Mouse (Mus musculus) hindbrain, embryonic 16.5 days (tissue): ENCODE measurements around the gene Qser1. TPM values are rescaled to one million over a fixed set of nuclear protein-coding genes. Genes with fewer than 3 reads are reported as not detected.

Source experiments
- ATAC-seq: fragments of 200-750 bp; cut with Nextera tagmentation; 2 replicates; pipeline ENCODE4 v1.8.0; 2017; ENCODE audit warnings: moderate TSS enrichment, moderate library complexity
- H3K27ac ChIP-seq: fragments of 300-500 bp; sonication (generic); 2 replicates; pipeline ENCODE4 v1.5.1; 2014; ENCODE audit warnings: low read depth, mild to moderate bottlenecking, control low read depth, low read length, moderate library complexity
- H3K27me3 ChIP-seq: fragments of 300-500 bp; sonication (generic); replicated peaks from 2 replicates; pipeline ENCODE4 v1.6.1; 2014; ENCODE audit warnings: low read length; ENCODE audit not compliant: control insufficient read depth, insufficient read depth
- H3K36me3 ChIP-seq: fragments of 300-500 bp; sonication (generic); 2 replicates; pipeline ENCODE4 v1.6.1; 2014; ENCODE audit warnings: mild to moderate bottlenecking, low read length, moderate library complexity, mixed read lengths; ENCODE audit not compliant: control insufficient read depth, insufficient read depth
- H3K4me1 ChIP-seq: fragments of 300-500 bp; sonication (generic); 2 replicates; pipeline ENCODE4 v1.6.1; 2014; ENCODE audit warnings: low read depth, low read length; ENCODE audit not compliant: control insufficient read depth, insufficient read depth
- H3K4me2 ChIP-seq: fragments of 300-500 bp; sonication (generic); 2 replicates; pipeline ENCODE4 v1.6.1; 2014; ENCODE audit warnings: mild to moderate bottlenecking, low read length, control low read depth, moderate library complexity
- H3K4me3 ChIP-seq: fragments of 300-500 bp; sonication (generic); 2 replicates; pipeline ENCODE4 v1.5.1; 2014; ENCODE audit warnings: mild to moderate bottlenecking, low read length, control low read depth, moderate library complexity
- H3K9ac ChIP-seq: fragments of 300-500 bp; sonication (generic); 2 replicates; pipeline ENCODE4 v1.6.1; 2014; ENCODE audit warnings: low read depth, mild to moderate bottlenecking, control low read depth, low read length, moderate library complexity
- H3K9me3 ChIP-seq: fragments of 300-500 bp; sonication (generic); 2 replicates; pipeline ENCODE4 v1.6.1; 2014; ENCODE audit warnings: mild to moderate bottlenecking, low read length, moderate library complexity; ENCODE audit not compliant: control insufficient read depth
- WGBS: fragments of 180-500 bp; shearing (Covaris S2); extraction: QIAGEN DNeasy Blood & Tissue Kit; methylation state at CpG from one replicate; pipeline ENCODE4 v1.1.7; 2014; 5-methylcytosine and 5-hydroxymethylcytosine counted together
- polyA plus RNA-seq: library from polyadenylated mRNA; unstranded; fragments of >200 nt; fragmentation: Nextera tagmentation; extraction: Ambion mirVana; gene quantifications from 2 replicates; pipeline ENCODE4 v1.2.1, GENCODE M21; 2015

Gene Qser1
- polyA plus RNA-seq, 1 experiment from 2014 or later, result 5.3 TPM

DNA sequence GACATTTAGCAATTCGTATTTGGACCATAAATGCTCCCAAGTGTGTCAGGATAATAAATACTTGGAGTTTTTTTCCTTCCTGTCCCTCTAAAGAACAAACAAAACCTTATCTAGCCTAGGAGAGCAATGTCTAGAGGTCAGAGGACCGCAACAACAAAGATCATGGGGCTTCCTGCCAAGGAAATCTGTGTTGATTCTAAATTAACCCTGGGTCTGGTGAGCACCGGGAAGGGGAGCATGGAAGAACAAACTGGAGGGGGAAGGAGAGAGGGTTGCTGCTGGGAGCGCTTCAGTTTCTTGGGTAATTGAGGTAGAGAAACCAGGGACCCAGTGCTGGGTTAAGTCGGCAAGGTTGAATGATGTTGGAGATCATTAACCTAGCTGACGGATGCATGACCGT, 73.4 kb downstream of the Qser1 start:
- Histone ChIP-seq H3K4me1 (peaks cover 10% of the 10 kb centered on the region), H3K9me3 (no peaks in the 10 kb centered on the region), H3K36me3 (no peaks in the 10 kb centered on the region), H3K4me3 (peak overlapping the region; percentile 56), H3K9ac (peak overlapping the region; percentile 63; the same call in 1 of the 2 replicates), H3K27me3 (no peaks in the 10 kb centered on the region), H3K27ac (no peak overlapping the region), H3K4me2 (peak overlapping the region; percentile 97)
- ATAC-seq, result no peak
- WGBS, result 14% methylated on average over 7 of the region's 7 CpGs

GRCm38 (mm10) chr2:104742741-104743064, 73.9 kb downstream of the Qser1 start, which contains the start of gene Depdc7:
TSS of gene Depdc7 (minus strand) at chr2:104742878.
- 0% methylated on average over 30 of the region's 31 CpGs for WGBS
- Histone ChIP-seq H3K9ac (peak within 1 kb of the TSS; percentile 63), H3K9me3 (no peaks in the 10 kb centered on the region), H3K4me2 (peak within 1 kb of the TSS; percentile 97), H3K27me3 (no peaks in the 10 kb centered on the region), H3K27ac (no peak within 1 kb of the TSS), H3K4me3 (peak within 1 kb of the TSS; percentile 56), H3K4me1 (peaks cover 10% of the 10 kb centered on the region), H3K36me3 (no peaks in the 10 kb centered on the region)
- ATAC-seq, result peak; percentile 91

GRCm38 (mm10) chr2:104741896-104742740, 74.4 kb downstream of the Qser1 start:
- Histone ChIP-seq H3K4me3 (peak overlapping the region; percentile 56), H3K4me2 (peak overlapping the region; percentile 97), H3K27me3 (no peaks in the 10 kb centered on the region), H3K27ac (no peak overlapping the region), H3K36me3 (no peaks in the 10 kb centered on the region), H3K4me1 (peaks cover 10% of the 10 kb centered on the region), H3K9me3 (no peaks in the 10 kb centered on the region), H3K9ac (peak overlapping the region; percentile 63)
- ATAC-seq, result no peak; the same call in 1 of the 2 replicates
- WGBS, result 5% methylated on average over 38 of the region's 46 CpGs

GRCm38 (mm10) chr2:104741015-104741758, 75.4 kb downstream of the Qser1 start:
- no peaks in the 10 kb centered on the region for H3K27me3 ChIP-seq
- no peak for ATAC-seq
- H3K4me2 ChIP-seq, result no peak overlapping the region
- H3K27ac ChIP-seq, result no peak overlapping the region
- no peaks in the 10 kb centered on the region for H3K9me3 ChIP-seq
- 37% methylated on average over 7 of the region's 7 CpGs for WGBS
- H3K4me3 ChIP-seq, result no peak overlapping the region
- peaks cover 10% of the 10 kb centered on the region for H3K4me1 ChIP-seq
- no peak overlapping the region for H3K9ac ChIP-seq
- H3K36me3 ChIP-seq, result no peaks in the 10 kb centered on the region

DNA sequence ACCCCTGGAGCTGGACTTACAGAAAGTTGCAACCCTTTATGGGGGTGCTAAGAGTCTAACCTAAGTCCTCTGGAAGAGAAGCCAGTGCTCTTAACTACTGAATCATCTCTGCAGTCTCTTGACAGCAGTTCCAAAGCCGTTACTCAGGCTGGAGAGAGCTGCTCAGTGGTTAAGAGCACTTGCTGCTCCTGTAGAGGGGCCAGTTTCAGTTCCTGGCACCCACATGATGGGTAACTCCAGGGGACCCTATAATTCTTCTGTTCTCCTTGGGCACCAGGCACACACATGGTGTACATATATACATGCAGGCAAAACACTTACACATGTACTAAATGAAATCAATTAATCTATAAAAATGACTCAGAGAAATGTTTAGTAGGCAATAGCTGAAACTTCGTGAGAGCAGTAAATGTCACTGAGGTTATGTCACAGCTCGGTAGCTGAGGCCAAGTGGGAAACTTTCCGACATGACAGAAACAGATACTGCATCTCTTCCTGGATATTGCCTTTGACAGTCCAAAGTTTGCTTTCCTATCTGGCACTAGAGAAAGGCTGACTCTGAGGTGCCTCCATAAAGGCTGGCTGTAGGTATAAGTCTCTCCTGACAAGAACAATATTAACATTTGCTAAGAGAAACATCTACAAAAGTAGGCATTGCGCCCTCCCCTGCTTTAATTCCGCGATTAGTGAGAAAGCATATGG, 76.2 kb downstream of the Qser1 start:
- Histone ChIP-seq H3K4me2 (no peak overlapping the region), H3K4me3 (no peak overlapping the region), H3K9me3 (no peaks in the 10 kb centered on the region), H3K4me1 (peaks cover 10% of the 10 kb centered on the region), H3K36me3 (no peaks in the 10 kb centered on the region), H3K27me3 (no peaks in the 10 kb centered on the region), H3K27ac (no peak overlapping the region), H3K9ac (no peak overlapping the region)
- 65% methylated on average over 7 of the region's 7 CpGs for WGBS
- ATAC-seq, result no peak

- WGBS, result 96% methylated on average over 2 of the region's 2 CpGs
- H3K36me3 ChIP-seq, result no peaks in the 10 kb centered on the region
- H3K4me1 ChIP-seq, result peaks cover 10% of the 10 kb centered on the region
- no peak overlapping the region for H3K9ac ChIP-seq
- H3K4me3 ChIP-seq, result no peak overlapping the region
- no peaks in the 10 kb centered on the region for H3K9me3 ChIP-seq
- no peaks in the 10 kb centered on the region for H3K27me3 ChIP-seq
- ATAC-seq, result no peak
- H3K27ac ChIP-seq, result no peak overlapping the region
- no peak overlapping the region for H3K4me2 ChIP-seq
Measured at GRCm38 (mm10) chr2:104739691-104740090, 76.9 kb downstream of the Qser1 start.

DNA sequence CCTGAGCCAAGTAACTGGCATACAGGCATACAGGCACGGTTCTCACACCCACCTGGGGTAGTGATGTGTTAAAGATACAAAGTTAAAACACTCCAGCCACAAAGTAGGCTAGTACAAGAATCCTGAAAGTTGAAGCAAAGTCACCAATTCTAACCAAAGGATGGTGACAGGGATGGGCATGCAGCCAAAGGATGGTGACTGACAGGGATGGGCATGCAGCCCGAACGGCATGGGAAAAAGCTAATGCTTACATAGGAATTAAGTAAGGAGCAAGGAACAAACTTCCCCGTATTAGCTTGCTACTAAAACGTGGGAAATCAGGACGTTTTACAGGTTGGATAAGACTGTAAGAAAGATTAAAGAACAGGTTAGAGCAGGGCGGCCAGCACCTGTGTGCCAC, 80.3 kb downstream of the Qser1 start:
- Histone ChIP-seq H3K4me1 (no peaks in the 10 kb centered on the region), H3K9me3 (no peaks in the 10 kb centered on the region), H3K27me3 (no peaks in the 10 kb centered on the region), H3K9ac (no peak overlapping the region), H3K4me2 (no peak overlapping the region), H3K36me3 (no peaks in the 10 kb centered on the region), H3K27ac (no peak overlapping the region), H3K4me3 (no peak overlapping the region)
- WGBS, result 72% methylated on average over 7 of the region's 7 CpGs
- ATAC-seq, result no peak

DNA sequence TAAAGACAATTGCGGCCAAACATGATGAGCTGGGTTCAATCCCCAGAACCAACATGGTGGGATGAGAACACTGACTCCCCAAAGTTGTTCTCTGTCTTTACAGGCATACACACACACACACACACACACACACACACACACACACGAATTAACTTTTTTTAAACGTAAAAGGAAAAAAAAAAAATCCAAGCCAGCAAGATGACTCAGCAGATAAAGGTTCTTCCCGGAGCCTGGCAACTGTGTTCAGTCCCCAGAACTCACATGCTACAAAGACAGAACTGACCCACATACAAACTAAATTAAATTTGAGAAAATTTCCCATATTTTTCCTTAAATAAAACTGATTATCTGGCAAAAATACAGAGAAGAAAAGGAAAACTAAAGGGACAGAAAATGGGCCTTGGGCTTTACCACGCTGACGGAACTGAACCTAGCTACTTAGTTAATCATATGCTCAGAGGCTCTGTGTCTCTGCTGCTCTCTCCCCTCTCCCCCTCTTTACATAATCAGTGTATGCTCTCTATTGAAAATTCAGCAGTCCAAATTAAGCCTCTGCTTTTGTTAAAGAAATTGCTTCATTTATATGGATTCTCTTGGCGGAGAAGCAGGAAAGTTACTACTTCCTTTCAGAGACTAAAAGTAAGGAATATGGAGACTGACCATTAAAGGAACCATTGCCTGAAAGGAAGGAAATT, 83.9 kb downstream of the Qser1 start:
- Histone ChIP-seq H3K4me2 (no peak overlapping the region), H3K27ac (no peak overlapping the region), H3K4me3 (no peak overlapping the region), H3K27me3 (no peaks in the 10 kb centered on the region), H3K9ac (no peak overlapping the region), H3K9me3 (no peaks in the 10 kb centered on the region), H3K36me3 (no peaks in the 10 kb centered on the region), H3K4me1 (no peaks in the 10 kb centered on the region)
- no peak for ATAC-seq
- WGBS, result 60% methylated on average over 7 of the region's 7 CpGs
